Mouse (Mus musculus): ENCODE measurements at regions not wholly inside any gene's neighbourhood (a gene's known extent, or its start where the extent isn't known, plus 50 kb on each side); places are given as distances from the start of the nearest gene placed in this dataset.

DNA sequence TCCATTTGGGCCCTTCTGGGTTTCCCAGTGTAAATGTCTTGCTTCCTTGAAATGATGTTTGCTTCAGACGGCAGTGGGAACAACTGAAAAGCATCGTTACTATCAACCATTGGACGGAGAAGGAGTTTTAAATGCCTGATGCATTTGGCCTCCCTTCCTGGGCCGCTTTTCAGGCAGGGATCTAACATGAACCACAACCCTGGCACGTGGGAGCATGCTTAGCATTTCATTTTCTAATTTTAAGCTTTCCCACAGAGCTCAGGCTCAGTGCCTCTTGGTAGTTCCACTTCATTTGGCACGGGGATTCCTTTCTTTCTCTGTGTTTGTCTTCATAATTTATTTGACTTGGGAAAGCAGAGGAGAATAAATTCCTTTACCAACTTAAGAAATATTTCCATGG, 406.6 kb upstream of the Nbea start:
- intact Hi-C loops (cut with DNase I) = no loop called here
- DNase-seq (ENCODE audit: extremely low spot score in 1 of 2, low spot score in 2 of 2) = peak in 1 of 2 experiments; percentile 15

GRCm38 (mm10) chr3:56575422-56575821, 391.9 kb upstream of the Nbea start:
- intact Hi-C loops (cut with DNase I) = no loop called here
- no peak for DNase-seq (ENCODE audit: extremely low spot score in 1 of 2, low spot score in 2 of 2)

DNA sequence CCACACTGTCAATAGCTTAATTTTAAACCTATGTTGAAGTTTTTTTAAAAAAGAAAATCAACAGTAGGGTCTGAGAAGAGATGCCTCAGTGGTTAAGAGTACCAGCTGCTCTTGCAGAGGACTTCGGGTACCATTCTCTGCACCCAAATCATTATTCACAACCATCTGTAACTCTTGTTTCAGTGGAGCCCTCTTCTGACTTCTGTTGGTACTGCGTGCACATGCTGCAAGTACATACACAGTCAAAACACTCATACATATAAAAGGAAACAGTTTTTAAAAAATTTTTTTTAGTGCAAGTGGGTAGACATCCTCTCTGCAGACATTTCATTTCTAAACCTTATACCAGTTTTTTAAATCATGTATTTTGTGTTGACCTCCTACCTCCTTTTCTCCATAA, 352.7 kb upstream of the Nbea start:
- no peak for DNase-seq (ENCODE audit: extremely low spot score in 1 of 2, low spot score in 2 of 2)
- intact Hi-C loops (cut with DNase I) = no loop called here

GRCm38 (mm10) chr3:56504445-56504844, 320.9 kb upstream of the Nbea start:
- intact Hi-C loops (cut with DNase I) = no loop called here
- DNase-seq (ENCODE audit: extremely low spot score in 1 of 2, low spot score in 2 of 2) = no peak

DNA sequence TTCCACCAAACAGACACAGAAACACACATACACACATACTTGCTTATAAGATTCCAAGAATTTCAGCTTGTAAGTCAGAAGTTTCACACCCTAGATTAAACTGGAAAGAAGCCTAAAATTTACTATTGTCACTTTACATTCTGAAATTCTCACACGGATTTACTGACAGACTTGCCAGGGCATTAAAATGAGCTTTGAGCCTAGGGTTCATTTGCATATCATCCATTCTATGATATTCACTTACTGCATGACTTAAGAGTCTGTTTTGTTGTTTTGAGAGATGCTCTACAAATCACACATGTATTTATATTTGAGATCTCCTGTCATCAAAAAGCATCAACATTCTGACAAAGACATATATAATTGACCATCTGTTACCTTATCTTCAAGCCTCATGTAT, 315.8 kb upstream of the Nbea start:
- DNase-seq (ENCODE audit: extremely low spot score in 1 of 2, low spot score in 2 of 2) = no peak
- intact Hi-C loops (cut with DNase I) = no loop called here

GRCm38 (mm10) chr3:56493937-56494336, 310.4 kb upstream of the Nbea start:
- intact Hi-C loops (cut with DNase I) = no loop called here
- no peak for DNase-seq (ENCODE audit: extremely low spot score in 1 of 2, low spot score in 2 of 2)

DNA sequence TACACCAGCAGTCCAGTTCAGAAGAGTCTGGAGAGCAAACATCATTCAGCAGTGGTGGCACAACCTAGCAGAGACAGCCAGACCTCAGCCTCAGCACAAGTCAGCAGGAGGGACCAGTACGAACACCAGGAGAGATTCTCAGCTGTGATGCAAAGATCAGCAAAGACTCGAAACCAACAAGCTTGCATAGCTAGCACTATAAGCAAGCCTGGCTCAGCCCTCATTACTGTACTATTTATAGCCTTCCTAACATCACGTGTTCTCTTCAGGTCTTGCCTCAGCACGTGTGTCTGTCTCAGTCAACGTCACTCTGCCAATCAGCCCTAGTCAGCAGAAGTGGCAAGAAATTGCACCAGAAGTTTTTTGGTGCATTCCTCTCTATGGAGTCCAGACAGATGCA, 305.7 kb upstream of the Nbea start:
- intact Hi-C loops (cut with DNase I) = no loop called here
- DNase-seq (ENCODE audit: extremely low spot score in 1 of 2, low spot score in 2 of 2) = no peak

DNA sequence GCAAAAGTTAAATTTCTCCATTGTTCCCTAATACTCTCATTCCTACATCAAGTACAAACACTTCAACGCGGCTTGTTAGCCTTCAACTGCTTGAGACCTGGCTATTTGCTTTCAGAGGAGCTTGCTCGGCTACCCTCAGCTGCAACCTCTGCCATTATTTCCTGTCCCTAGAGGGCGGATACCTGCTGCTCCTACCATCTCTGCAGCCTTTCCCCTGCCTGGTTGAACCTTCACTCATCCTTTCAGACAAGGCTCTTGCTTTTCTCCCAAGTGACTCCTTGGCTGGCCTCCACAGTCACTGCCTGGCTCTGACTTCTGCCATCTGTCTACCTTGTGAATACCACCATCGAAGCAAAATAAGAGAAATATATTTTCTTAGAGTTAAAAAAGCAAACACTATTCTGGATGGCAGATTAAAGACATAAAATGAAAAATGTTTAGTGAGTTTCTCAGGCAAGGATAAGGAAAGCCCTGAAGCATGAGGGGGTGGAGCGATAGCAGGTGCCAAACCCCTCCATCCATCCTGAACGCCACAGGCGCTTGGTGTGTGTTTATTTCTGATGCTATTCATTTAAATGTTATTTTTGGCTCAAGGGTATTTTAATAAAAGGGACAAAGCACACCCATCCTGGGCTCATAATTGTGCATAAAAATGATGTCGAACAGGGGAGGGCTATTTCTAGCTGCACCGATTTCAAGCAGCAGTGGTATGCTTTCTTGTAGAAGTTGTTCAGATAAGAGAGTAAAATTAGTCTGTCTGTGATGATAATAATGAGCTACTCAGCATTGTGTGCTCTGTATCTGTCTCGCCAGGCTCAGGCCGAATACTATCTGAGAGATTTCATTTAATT, 302.3 kb upstream of the Nbea start:
- DNase-seq (ENCODE audit: extremely low spot score in 1 of 2, low spot score in 2 of 2) = no peak
- intact Hi-C loops (cut with DNase I) = no loop called here

DNA sequence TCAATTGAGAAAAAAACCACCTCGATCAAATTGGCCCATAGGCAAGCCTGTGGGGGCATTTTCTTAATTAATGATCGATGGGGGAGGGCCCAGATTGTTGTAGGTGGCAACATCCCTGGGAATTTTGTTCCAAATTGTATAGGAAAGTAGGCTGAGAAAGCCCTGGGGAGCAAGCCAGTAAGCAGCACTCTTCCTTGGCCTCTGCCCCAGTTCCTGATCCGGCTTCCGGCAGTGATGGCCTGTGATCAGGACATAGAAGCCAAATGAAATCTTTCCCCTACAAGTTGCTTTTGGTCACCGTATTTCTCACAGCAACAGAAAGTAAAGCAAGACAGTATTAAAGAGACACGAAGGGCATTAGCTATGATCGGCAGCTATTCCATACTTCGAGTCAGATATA, 300.6 kb upstream of the Nbea start:
- intact Hi-C loops (cut with DNase I) = no loop called here
- no peak for DNase-seq (ENCODE audit: extremely low spot score in 1 of 2, low spot score in 2 of 2)

GRCm38 (mm10) chr3:56483370-56483769, 299.9 kb upstream of the Nbea start:
- DNase-seq (ENCODE audit: extremely low spot score in 1 of 2, low spot score in 2 of 2) = no peak
- intact Hi-C loops (cut with DNase I) = no loop called here

DNA sequence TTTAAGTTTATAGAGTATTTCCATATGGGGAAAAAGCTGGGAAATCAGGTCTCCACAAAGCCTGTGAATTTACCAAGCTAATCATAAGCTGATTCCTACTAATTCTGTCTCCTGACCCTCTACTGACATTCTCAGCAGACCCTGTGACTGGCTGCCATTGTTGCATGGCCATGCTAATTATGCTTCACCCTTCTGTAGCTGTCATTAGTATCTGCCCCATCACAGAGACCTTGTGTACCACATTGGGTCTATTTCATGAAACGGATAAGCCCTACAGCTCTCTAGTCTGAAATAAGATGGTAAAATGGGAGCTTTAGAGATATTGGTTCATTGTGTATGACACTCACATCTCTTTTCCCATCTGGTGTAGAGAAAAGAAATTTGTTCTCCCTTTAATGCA, 296.0 kb upstream of the Nbea start:
- no peak for DNase-seq (ENCODE audit: extremely low spot score in 1 of 2, low spot score in 2 of 2)
- intact Hi-C loops (cut with DNase I) = loop anchor here (10.0 kb wide), 1 partner anchor 295 kb away; the partner anchor contains the start of gene Nbea

GRCm38 (mm10) chr3:56478544-56479140, 295.1 kb upstream of the Nbea start:
- DNase-seq (ENCODE audit: extremely low spot score in 1 of 2, low spot score in 2 of 2) = no peak
- intact Hi-C loops (cut with DNase I) = loop anchor here (10.0 kb wide), 1 partner anchor 294 kb away; the partner anchor contains the start of gene Nbea

DNA sequence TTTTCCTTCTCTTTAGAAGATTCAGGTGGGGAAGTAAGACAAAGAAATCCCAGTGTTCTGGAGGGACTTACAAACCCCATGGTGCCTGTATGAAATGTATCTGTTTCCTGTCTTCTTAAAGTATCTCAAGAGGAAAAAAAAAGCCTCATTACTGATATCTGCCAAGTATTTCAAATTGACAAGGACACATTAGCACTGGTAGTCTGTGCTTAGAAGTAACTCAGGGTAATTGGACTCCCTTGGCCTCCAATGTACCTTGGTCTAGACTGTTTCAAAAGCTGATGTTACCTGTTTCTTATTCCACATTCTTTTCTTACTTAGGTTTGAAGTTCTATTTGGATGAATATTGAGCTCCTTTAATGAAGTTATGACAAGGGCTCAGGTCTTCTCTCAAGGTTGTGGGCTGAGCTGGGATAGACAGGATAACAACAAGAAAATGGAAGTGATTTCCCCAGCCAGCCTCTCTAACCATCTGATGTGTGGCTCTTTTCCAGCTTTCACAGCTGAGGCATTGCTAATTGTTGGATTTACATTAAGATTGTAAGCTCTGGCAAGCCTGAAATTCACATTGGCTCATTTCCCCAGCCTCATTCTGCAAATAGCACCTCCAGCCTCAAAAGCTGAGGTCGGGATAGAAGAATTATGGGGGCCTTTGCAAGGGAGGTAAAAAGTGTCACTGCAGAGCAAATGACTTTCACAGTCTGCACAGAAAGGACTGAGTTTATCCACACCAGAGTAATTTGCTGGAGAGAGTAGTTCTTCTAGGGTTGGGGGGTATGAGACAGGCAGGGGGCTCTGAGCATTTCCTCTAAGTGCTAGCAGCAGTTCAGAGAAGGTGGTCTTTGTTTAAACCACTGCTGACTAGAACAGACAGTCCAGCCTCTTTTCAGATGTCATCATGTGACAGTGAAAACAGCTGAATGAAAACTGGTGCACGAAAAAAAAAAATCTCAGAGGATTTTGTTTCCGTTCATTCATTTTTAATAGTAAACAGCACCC, 292.3 kb upstream of the Nbea start:
- intact Hi-C loops (cut with DNase I) = loop anchor here (10.0 kb wide), 1 partner anchor 291 kb away; the partner anchor contains the start of gene Nbea
- peak; percentile 23 to 67 for DNase-seq (ENCODE audit: extremely low spot score in 1 of 2, low spot score in 2 of 2)

GRCm38 (mm10) chr3:56472651-56473050, 289.1 kb upstream of the Nbea start:
- no peak for DNase-seq (ENCODE audit: extremely low spot score in 1 of 2, low spot score in 2 of 2)
- intact Hi-C loops (cut with DNase I) = loop anchor here (10.0 kb wide), 1 partner anchor 288 kb away; the partner anchor contains the start of gene Nbea

GRCm38 (mm10) chr3:56471823-56472222, 288.3 kb upstream of the Nbea start:
- intact Hi-C loops (cut with DNase I) = loop anchor here (10.0 kb wide), 1 partner anchor 287 kb away; the partner anchor contains the start of gene Nbea
- no peak for DNase-seq (ENCODE audit: extremely low spot score in 1 of 2, low spot score in 2 of 2)

DNA sequence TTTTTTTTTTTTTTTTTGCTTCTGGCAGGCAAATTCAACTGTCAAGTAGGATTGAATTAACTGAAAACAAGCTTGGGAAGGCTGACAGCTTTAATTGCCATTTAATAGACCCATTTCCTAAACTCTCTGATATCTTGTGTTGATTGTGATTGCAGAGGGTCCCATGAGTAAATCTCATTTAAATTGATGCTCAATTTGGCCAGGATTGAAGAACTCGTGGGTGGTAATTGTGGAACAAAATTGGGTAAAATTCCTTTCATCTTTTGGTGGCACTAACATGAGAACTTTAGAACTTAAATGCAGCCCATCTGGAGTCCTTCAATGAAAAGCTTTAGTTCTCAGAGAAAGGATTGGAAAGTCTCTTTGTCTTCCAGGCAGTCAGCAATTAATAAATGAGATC, 287.7 kb upstream of the Nbea start:
- no peak for DNase-seq (ENCODE audit: extremely low spot score in 1 of 2, low spot score in 2 of 2)
- intact Hi-C loops (cut with DNase I) = loop anchor here (10.0 kb wide), 1 partner anchor 286 kb away; the partner anchor contains the start of gene Nbea

DNA sequence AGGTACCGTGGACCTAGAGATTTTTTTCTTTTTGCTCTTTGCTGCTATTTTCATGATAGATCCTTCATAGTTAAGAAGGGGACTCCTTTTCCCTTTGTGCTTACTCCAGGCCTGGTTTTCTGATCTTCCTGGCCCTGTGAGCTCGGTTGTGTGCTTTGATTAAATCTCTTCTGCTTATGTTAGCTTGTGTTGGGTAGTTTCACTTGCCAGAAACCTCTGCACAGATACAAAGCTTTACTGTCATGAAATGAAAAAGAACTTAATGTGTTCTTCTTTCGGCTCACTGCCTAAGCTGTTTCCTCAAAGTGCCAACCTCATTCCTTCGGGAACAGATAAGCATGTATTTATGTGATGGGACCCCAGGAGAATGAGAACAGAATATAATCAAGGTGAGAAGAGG, 274.1 kb upstream of the Nbea start:
- no peak for DNase-seq (ENCODE audit: extremely low spot score in 1 of 2, low spot score in 2 of 2)
- intact Hi-C loops (cut with DNase I) = no loop called here

DNA sequence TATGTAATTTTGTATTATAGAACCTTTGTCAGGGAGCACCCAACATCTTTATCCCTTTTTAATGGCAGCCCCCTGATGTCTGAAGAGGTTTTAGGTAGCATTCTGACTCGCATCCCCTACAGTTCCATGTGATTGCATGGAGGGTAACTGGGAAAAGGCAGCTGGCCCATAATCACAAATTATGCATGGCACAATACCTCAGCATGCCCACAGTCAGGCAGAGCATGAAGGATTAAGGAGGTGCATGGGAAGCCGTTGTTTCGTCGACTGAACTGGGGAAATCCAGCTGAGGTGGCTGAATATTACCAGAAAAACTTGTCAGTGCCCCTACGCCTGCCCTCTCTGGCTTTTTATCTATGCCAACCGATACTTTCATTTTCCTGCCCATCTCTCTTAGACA, 272.8 kb upstream of the Nbea start:
- DNase-seq (ENCODE audit: extremely low spot score in 1 of 2, low spot score in 2 of 2) = no peak
- intact Hi-C loops (cut with DNase I) = no loop called here

DNA sequence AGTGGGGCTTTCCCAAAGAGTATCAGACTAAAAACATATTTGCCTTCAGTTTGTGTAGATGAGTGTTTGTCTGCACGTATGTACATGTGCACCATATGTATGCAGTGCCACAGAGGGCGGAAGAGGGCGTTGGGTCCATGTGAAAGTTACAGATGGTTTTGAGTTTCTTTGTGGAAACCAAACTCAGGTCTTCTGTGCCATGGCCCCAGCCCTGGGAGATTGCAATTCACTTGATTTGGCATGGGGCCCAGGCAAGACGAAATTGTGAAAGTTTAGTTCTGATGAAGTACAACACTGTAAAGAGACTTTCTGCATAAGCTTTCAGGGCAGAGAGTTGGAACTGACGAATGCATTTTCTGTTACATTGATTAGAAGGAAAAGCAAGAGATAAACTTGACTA, 255.4 kb upstream of the Nbea start:
- intact Hi-C loops (cut with DNase I) = no loop called here
- no peak for DNase-seq (ENCODE audit: extremely low spot score in 1 of 2, low spot score in 2 of 2)
